Mouse (Mus musculus) myocyte (in vitro differentiated cells): ENCODE measurements around the gene Olfr235.
"Not testable (repeated sequence)": the region's sequence is repeated elsewhere in the genome, so short reads cannot be mapped to it uniquely, and the experiment has no call there.

Source experiments
- CEBPB ChIP-seq: IDR thresholded peaks from 2 replicates; pipeline ENCODE4 v1.6.1; 2011; ENCODE audit warnings: mild to moderate bottlenecking, moderate library complexity; ENCODE audit not compliant: poor library complexity, insufficient read depth, severe bottlenecking
- E2F4 ChIP-seq: IDR thresholded peaks from one replicate; pipeline ENCODE4 v1.6.1; 2011; ENCODE audit warnings: mild to moderate bottlenecking, control low read depth, moderate library complexity; ENCODE audit not compliant: insufficient read depth
- MYOD1 ChIP-seq, 3 experiments: IDR thresholded peaks; one replicate each; pipeline ENCODE4 v1.6.1; 2011; ENCODE audit warnings: control low read depth in 2 of 3, low read depth in 2 of 3, mild to moderate bottlenecking in 2 of 3, moderate library complexity in 1 of 3; ENCODE audit not compliant: insufficient read length in 2 of 3, control insufficient read depth in 1 of 3
- MYOG ChIP-seq, 3 experiments: IDR thresholded peaks; one replicate each; pipeline ENCODE4 v1.6.1; 2011; ENCODE audit warnings: control low read depth in 2 of 3, low read depth in 2 of 3, mild to moderate bottlenecking in 2 of 3; ENCODE audit not compliant: insufficient read length in 2 of 3, control insufficient read depth in 1 of 3, insufficient read depth in 1 of 3
- POLR2A ChIP-seq: IDR thresholded peaks from one replicate; pipeline ENCODE4 v1.6.1; 2011; ENCODE audit warnings: low read depth, mild to moderate bottlenecking, control low read depth, moderate library complexity; ENCODE audit not compliant: insufficient read length
- SRF ChIP-seq: IDR thresholded peaks from one replicate; pipeline ENCODE4 v1.6.1; 2011; ENCODE audit warnings: low read depth; ENCODE audit not compliant: control insufficient read depth, insufficient read length
- USF1 ChIP-seq: IDR thresholded peaks from one replicate; pipeline ENCODE4 v1.6.1; 2011; ENCODE audit warnings: low read depth, mild to moderate bottlenecking, control low read depth, moderate library complexity

DNA sequence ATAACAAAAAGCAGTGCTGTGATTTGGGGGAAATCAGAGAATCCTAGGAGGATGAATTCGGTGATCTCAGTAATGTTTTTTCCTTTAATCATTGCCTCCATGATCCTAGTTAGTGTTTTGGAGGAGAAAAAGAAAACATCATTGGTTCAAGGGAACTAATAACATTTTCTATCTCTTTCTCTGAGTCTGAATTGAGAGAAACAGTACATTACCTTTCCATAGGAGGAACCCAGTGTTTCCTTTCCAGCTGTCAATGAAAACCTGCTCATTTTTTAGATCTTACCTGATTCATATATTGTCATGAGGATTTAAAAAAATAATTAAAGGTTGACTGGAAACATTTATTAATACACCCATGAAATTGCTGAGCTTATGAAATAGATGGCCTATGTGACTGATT lies 38.2 kb downstream of the Olfr235 start, which contains the start of gene Olfr1436:
- not testable (repeated sequence) for TF ChIP-seq CEBPB; POLR2A; USF1; MYOG (IDR thresholded peaks at IDR 0.05; ENCODE audit: control insufficient read depth in 1 of 3, insufficient read depth in 1 of 3, insufficient read length in 2 of 3, low read depth in 2 of 3); MYOD1 (IDR thresholded peaks at IDR 0.05; ENCODE audit: control insufficient read depth in 1 of 3, insufficient read length in 2 of 3, low read depth in 2 of 3); E2F4; SRF
